Mouse (Mus musculus): ENCODE measurements around the gene Adcy1. TPM values are rescaled to one million over a fixed set of nuclear protein-coding genes. Genes with fewer than 3 reads are reported as not detected.

Adcy1 gene
- polyA plus RNA-seq, 1 experiment from 2014 or later = 2.0 TPM

DNA sequence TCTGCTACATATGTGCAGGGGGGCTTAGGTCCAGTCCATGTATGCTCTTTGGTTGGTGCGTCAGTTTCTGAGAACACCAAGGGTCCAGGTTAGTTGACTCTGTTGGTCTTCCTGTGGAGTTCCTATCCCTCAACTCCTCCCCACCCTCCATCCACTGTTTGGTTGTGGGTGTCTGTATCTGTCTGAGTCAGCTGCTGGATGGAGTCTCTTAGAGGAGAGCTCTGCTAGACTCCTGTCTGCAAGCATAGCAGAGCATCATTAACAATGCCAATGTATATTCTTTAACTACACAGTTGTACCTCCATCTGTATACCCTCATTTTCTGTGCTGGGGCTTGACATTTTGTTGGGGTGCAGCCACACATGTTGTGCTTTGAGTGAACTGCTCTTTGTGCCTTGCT, 18.6 kb downstream of the Adcy1 start:
- no peak overlapping the region for H3K4me3 ChIP-seq (ENCODE audit: low read depth, low read length)
- H3K27me3 ChIP-seq (ENCODE audit: control insufficient read depth, insufficient read depth, low read length) = no peaks in the 10 kb centered on the region
- WGBS = 94% methylated on average over 1 of the region's 1 CpGs
- H3K9me3 ChIP-seq (ENCODE audit: control insufficient read depth, low read length) = no peaks in the 10 kb centered on the region
- no peak for DNase-seq (ENCODE audit: low spot score)
- H3K4me2 ChIP-seq (replicated peaks; ENCODE audit: low read depth, low read length) = no peak overlapping the region
- ATAC-seq (ENCODE audit: low FRiP score) = no peak
- no peak overlapping the region for H3K9ac ChIP-seq (ENCODE audit: low read depth, low read length)
- H3K36me3 ChIP-seq (ENCODE audit: control insufficient read depth, insufficient read depth, low read length) = no peaks in the 10 kb centered on the region
- no peaks in the 10 kb centered on the region for H3K4me1 ChIP-seq (replicated peaks; ENCODE audit: control insufficient read depth, insufficient read depth, low read length)
- H3K27ac ChIP-seq (ENCODE audit: low read depth, low read length) = no peak overlapping the region

DNA sequence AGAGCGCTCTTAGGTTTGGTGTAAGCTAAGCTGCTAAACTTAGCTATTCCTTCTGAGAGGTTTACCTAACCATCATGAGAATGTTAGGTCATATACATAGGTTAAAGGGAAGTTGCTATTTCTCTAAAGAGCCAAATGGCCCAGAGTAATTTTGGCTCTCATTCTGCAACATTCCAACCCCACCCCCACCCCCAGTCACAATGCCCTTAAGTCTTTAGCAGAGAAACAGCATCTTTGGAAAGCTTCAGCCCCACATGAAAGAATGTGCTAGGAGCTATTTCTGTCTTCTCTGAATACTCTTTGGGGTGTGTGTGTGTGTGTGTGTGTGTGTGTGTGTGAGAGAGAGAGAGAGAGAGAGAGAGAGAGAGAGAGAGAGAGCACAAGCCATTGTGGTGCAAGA, 20.6 kb downstream of the Adcy1 start:
- Histone ChIP-seq H3K9me3 (ENCODE audit: control insufficient read depth, low read length) (no peaks in the 10 kb centered on the region), H3K27me3 (ENCODE audit: control insufficient read depth, insufficient read depth, low read length) (no peaks in the 10 kb centered on the region), H3K36me3 (ENCODE audit: control insufficient read depth, insufficient read depth, low read length) (no peaks in the 10 kb centered on the region), H3K4me3 (ENCODE audit: low read depth, low read length) (no peak overlapping the region), H3K4me1 (replicated peaks; ENCODE audit: control insufficient read depth, insufficient read depth, low read length) (no peaks in the 10 kb centered on the region), H3K4me2 (replicated peaks; ENCODE audit: low read depth, low read length) (no peak overlapping the region), H3K27ac (ENCODE audit: low read depth, low read length) (no peak overlapping the region), H3K9ac (ENCODE audit: low read depth, low read length) (no peak overlapping the region)
- 100% methylated on average over 1 of the region's 1 CpGs for WGBS
- DNase-seq (ENCODE audit: low spot score) = no peak
- ATAC-seq (ENCODE audit: low FRiP score) = no peak

DNA sequence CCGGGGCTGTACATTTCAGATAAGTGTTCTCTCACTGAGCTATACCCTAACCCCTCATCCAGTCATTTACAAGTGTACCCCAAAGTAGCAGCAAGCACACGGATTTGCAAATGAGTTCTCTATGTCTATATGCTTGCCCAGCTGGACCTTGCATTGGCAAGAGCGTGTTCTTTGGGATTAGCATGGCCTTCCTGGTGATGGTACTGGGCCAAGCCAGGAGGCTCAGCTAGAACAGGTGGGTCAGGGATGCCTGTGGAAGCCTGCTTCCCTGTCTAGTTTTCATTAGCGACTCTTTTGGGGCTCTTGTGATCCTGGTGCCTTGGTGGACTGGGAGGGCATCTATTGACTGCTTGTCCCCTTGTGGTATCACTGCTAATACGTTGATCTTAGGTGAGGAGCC, 21.9 kb downstream of the Adcy1 start:
- H3K36me3 ChIP-seq (ENCODE audit: control insufficient read depth, insufficient read depth, low read length) = no peaks in the 10 kb centered on the region
- WGBS = 83% methylated on average over 5 of the region's 5 CpGs
- no peaks in the 10 kb centered on the region for H3K4me1 ChIP-seq (replicated peaks; ENCODE audit: control insufficient read depth, insufficient read depth, low read length)
- H3K27me3 ChIP-seq (ENCODE audit: control insufficient read depth, insufficient read depth, low read length) = no peaks in the 10 kb centered on the region
- H3K9me3 ChIP-seq (ENCODE audit: control insufficient read depth, low read length) = no peaks in the 10 kb centered on the region
- no peak overlapping the region for H3K9ac ChIP-seq (ENCODE audit: low read depth, low read length)
- no peak for ATAC-seq (ENCODE audit: low FRiP score)
- no peak overlapping the region for H3K4me3 ChIP-seq (ENCODE audit: low read depth, low read length)
- DNase-seq (ENCODE audit: low spot score) = no peak
- no peak overlapping the region for H3K4me2 ChIP-seq (replicated peaks; ENCODE audit: low read depth, low read length)
- H3K27ac ChIP-seq (ENCODE audit: low read depth, low read length) = no peak overlapping the region

DNA sequence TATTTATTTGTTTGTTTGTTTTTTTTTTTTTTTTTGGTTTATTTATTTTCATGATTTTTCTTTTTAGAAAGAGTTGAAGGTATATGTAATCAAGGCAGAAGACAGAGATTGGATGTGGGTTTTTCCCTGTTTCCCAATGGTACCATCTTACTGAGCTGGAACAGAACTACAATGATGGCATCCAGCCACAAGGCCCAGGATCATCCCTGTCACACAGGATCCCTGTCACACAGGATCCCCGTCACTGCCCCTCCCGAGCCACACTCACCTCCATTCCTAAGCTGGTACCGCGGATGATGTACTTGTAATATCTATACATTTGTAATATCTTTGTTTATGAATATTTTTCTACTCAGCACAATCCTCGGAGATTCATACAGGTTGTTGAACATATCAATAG, 27.8 kb downstream of the Adcy1 start:
- 93% methylated on average over 5 of the region's 5 CpGs for WGBS
- Histone ChIP-seq H3K4me2 (replicated peaks; ENCODE audit: low read depth, low read length) (no peak overlapping the region), H3K9me3 (ENCODE audit: control insufficient read depth, low read length) (0 out of 2 replicates have a peak, but pooled peaks cover 3% of the 10 kb centered on the region), H3K27ac (ENCODE audit: low read depth, low read length) (no peak overlapping the region), H3K36me3 (ENCODE audit: control insufficient read depth, insufficient read depth, low read length) (no peaks in the 10 kb centered on the region), H3K4me3 (ENCODE audit: low read depth, low read length) (no peak overlapping the region), H3K9ac (ENCODE audit: low read depth, low read length) (no peak overlapping the region), H3K4me1 (replicated peaks; ENCODE audit: control insufficient read depth, insufficient read depth, low read length) (no peaks in the 10 kb centered on the region), H3K27me3 (ENCODE audit: control insufficient read depth, insufficient read depth, low read length) (no peaks in the 10 kb centered on the region)
- ATAC-seq (ENCODE audit: low FRiP score) (no peak), DNase-seq (ENCODE audit: low spot score) (no peak)

DNA sequence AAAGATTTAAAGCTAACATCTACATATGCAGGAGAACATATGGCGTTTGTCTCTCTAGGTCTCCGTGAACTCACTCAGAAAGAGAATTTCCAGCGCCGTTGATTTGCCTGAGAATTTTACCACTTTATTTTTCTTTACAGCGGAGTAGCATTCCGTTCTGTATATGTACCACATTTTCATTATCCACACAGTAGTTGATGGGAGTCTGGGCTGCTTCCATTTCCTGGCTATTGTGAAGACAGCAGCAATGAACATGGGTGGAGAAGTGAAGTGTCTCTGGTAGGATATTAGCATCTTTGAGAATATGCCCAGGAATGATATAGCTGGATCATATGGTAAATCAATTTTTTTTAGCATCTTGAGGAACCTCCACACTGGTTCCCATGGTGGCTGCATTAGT, 31.6 kb downstream of the Adcy1 start:
- Histone ChIP-seq H3K4me3 (ENCODE audit: low read depth, low read length) (no peak overlapping the region), H3K4me2 (replicated peaks; ENCODE audit: low read depth, low read length) (no peak overlapping the region), H3K9ac (ENCODE audit: low read depth, low read length) (no peak overlapping the region), H3K4me1 (replicated peaks; ENCODE audit: control insufficient read depth, insufficient read depth, low read length) (no peaks in the 10 kb centered on the region), H3K36me3 (ENCODE audit: control insufficient read depth, insufficient read depth, low read length) (no peaks in the 10 kb centered on the region), H3K9me3 (ENCODE audit: control insufficient read depth, low read length) (0 out of 2 replicates have a peak, but pooled peaks cover 3% of the 10 kb centered on the region), H3K27me3 (ENCODE audit: control insufficient read depth, insufficient read depth, low read length) (no peaks in the 10 kb centered on the region), H3K27ac (ENCODE audit: low read depth, low read length) (no peak overlapping the region)
- ATAC-seq (ENCODE audit: low FRiP score) (no peak), DNase-seq (ENCODE audit: low spot score) (no peak)
- WGBS = 95% methylated on average over 6 of the region's 6 CpGs

- H3K27me3 ChIP-seq (ENCODE audit: control insufficient read depth, insufficient read depth, low read length) = no peaks in the 10 kb centered on the region
- no peaks in the 10 kb centered on the region for H3K36me3 ChIP-seq (ENCODE audit: control insufficient read depth, insufficient read depth, low read length)
- H3K4me1 ChIP-seq (replicated peaks; ENCODE audit: control insufficient read depth, insufficient read depth, low read length) = no peaks in the 10 kb centered on the region
- H3K4me3 ChIP-seq (ENCODE audit: low read depth, low read length) = no peak overlapping the region
- no peak overlapping the region for H3K4me2 ChIP-seq (replicated peaks; ENCODE audit: low read depth, low read length)
- H3K9ac ChIP-seq (ENCODE audit: low read depth, low read length) = no peak overlapping the region
- peak; percentile 60 for ATAC-seq (ENCODE audit: low FRiP score)
- DNase-seq (ENCODE audit: low spot score) = peak; percentile 15
- peak overlapping the region; percentile 36; the same call in 1 of the 2 replicates for H3K27ac ChIP-seq (ENCODE audit: low read depth, low read length)
- no peaks in the 10 kb centered on the region for H3K9me3 ChIP-seq (ENCODE audit: control insufficient read depth, low read length)
- WGBS = 78% methylated on average over 6 of the region's 6 CpGs
These were observed 38.4 kb downstream of the Adcy1 start for GRCm38 (mm10) chr11:7101674-7102073.

DNA sequence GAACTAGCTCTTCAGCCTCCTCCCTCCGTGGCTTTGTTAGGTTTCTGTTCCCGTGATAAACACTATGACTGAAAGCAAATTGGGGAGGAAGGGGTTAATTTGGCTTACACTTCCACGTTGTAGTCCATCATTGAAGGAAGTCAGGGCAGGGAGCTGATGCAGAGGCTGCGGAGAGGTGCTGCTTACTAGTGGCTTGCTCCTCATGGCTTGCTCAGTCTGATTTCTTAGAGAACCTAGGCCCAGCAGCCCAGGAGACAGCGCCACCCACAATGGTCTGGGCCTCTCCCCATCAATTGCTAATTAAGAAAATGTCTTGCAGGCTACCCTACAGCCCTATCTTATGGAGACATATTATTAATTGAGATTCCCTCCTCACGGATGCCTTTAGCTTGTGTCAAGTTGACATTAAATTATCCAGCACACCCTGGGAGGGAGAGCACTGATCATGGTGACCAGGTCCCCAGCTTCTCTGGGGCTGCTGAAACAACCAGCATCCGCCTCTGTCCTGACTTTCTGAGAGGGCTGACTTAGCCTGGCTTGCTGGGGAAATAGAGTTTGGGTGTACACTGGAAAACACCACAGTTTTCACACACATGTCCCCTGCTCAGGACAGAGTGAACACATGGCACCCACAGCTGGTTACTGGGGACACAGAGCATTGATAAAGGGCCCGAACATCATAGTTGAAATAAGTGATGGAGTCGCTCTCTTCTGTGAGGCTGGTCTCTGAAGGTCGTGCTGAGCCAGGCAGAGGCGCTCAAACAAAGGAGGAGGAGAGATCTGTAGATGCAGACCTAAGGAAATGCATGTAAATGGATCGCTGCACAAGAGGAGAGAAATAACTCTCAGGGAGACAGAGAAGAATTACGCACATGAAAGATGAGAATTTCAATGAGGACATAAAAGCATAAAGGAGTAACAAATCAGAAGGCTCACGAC, 39.2 kb downstream of the Adcy1 start:
- no peaks in the 10 kb centered on the region for H3K4me1 ChIP-seq (replicated peaks; ENCODE audit: control insufficient read depth, insufficient read depth, low read length)
- H3K4me2 ChIP-seq (replicated peaks; ENCODE audit: low read depth, low read length) = no peak overlapping the region
- H3K4me3 ChIP-seq (ENCODE audit: low read depth, low read length) = no peak overlapping the region
- H3K27me3 ChIP-seq (ENCODE audit: control insufficient read depth, insufficient read depth, low read length) = no peaks in the 10 kb centered on the region
- peak overlapping the region; percentile 13; the same call in 1 of the 2 replicates for H3K27ac ChIP-seq (ENCODE audit: low read depth, low read length)
- H3K9ac ChIP-seq (ENCODE audit: low read depth, low read length) = no peak overlapping the region; the same call in 1 of the 2 replicates
- H3K36me3 ChIP-seq (ENCODE audit: control insufficient read depth, insufficient read depth, low read length) = no peaks in the 10 kb centered on the region
- WGBS = 57% methylated on average over 14 of the region's 14 CpGs
- H3K9me3 ChIP-seq (ENCODE audit: control insufficient read depth, low read length) = no peaks in the 10 kb centered on the region
- DNase-seq (ENCODE audit: low spot score) = peak; percentile 12
- ATAC-seq (ENCODE audit: low FRiP score) = peak; percentile 31; the same call in 1 of the 2 replicates

GRCm38 (mm10) chr11:7105337-7105736, 42.0 kb downstream of the Adcy1 start:
- no peaks in the 10 kb centered on the region for H3K9me3 ChIP-seq (ENCODE audit: control insufficient read depth, low read length)
- H3K27ac ChIP-seq (ENCODE audit: low read depth, low read length) = no peak overlapping the region
- H3K27me3 ChIP-seq (ENCODE audit: control insufficient read depth, insufficient read depth, low read length) = no peaks in the 10 kb centered on the region
- no peak overlapping the region for H3K4me2 ChIP-seq (replicated peaks; ENCODE audit: low read depth, low read length)
- no peak overlapping the region for H3K9ac ChIP-seq (ENCODE audit: low read depth, low read length)
- WGBS = 91% methylated on average over 8 of the region's 8 CpGs
- no peaks in the 10 kb centered on the region for H3K4me1 ChIP-seq (replicated peaks; ENCODE audit: control insufficient read depth, insufficient read depth, low read length)
- no peaks in the 10 kb centered on the region for H3K36me3 ChIP-seq (ENCODE audit: control insufficient read depth, insufficient read depth, low read length)
- no peak overlapping the region for H3K4me3 ChIP-seq (ENCODE audit: low read depth, low read length)
- ATAC-seq (ENCODE audit: low FRiP score) (no peak), DNase-seq (ENCODE audit: low spot score) (no peak)

DNA sequence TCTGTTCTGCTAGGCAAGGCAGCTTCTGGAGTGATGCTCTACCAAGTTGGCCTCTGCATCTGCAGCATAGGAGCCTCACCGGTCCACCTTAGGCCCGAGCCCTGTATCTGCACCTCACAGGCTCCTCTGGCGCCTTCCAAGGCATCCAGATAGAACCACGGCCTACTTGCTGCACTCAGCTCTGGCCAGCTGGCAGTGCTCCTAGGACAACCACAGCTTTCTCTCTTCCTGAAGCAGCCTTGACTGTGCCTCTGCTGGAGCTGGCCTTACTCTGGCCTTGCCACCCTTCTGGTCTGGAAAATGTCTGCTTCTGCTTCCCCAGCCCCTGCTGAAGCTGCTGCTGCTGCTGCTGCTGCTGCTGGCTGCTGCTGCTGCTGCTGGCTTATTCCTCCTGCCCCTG, 45.8 kb downstream of the Adcy1 start:
- Histone ChIP-seq H3K36me3 (ENCODE audit: control insufficient read depth, insufficient read depth, low read length) (no peaks in the 10 kb centered on the region), H3K9me3 (ENCODE audit: control insufficient read depth, low read length) (no peaks in the 10 kb centered on the region), H3K27me3 (ENCODE audit: control insufficient read depth, insufficient read depth, low read length) (no peaks in the 10 kb centered on the region), H3K4me3 (ENCODE audit: low read depth, low read length) (no peak overlapping the region), H3K27ac (ENCODE audit: low read depth, low read length) (no peak overlapping the region), H3K4me1 (replicated peaks; ENCODE audit: control insufficient read depth, insufficient read depth, low read length) (0 out of 2 replicates have a peak, but pooled peaks cover 2% of the 10 kb centered on the region), H3K4me2 (replicated peaks; ENCODE audit: low read depth, low read length) (no peak overlapping the region), H3K9ac (ENCODE audit: low read depth, low read length) (no peak overlapping the region)
- no peak for ATAC-seq (ENCODE audit: low FRiP score)
- DNase-seq (ENCODE audit: low spot score) = no peak
- 91% methylated on average over 4 of the region's 4 CpGs for WGBS
